Mouse (Mus musculus) MEL (cell line): ENCODE data around the gene Cir1. TPM values are rescaled to one million over a fixed set of nuclear protein-coding genes. Genes with fewer than 3 reads are reported as not detected.

ENCODE experiments used
- DNase-seq: peaks from one replicate; pipeline ENCODE4 v3.0.0; 2011; ENCODE audit warnings: low read depth, low spot score
- H3K27ac ChIP-seq: 2 replicates; pipeline ENCODE4 v1.5.1; 2012; ENCODE audit warnings: low read depth, mild to moderate bottlenecking, control low read depth, low read length, moderate library complexity; ENCODE audit not compliant: control insufficient read depth
- H3K27me3 ChIP-seq, 2 experiments: fragments of 150-350 bp in 1 of 2; sonication (generic) in 1 of 2; 2 replicates each; pipeline ENCODE4 v1.6.1; 2012; ENCODE audit warnings: low read length in 2 of 2, mild to moderate bottlenecking in 2 of 2, improper control_type of control experiment in 1 of 2, moderate library complexity in 1 of 2; ENCODE audit not compliant: insufficient read depth in 2 of 2, control insufficient read depth in 1 of 2
- H3K36me3 ChIP-seq, 2 experiments: 2 replicates each; pipeline ENCODE4 v1.6.1; 2012 to 2014; ENCODE audit warnings: low read length in 2 of 2, improper control_type of control experiment in 1 of 2, inconsistent platforms in 1 of 2, mild to moderate bottlenecking in 1 of 2; ENCODE audit not compliant: insufficient read depth in 2 of 2, control insufficient read depth in 1 of 2
- H3K4me1 ChIP-seq, 2 experiments: fragments of 150-350 bp in 1 of 2; sonication (generic) in 1 of 2; 2 replicates each; pipeline ENCODE4 v1.6.1; 2012; ENCODE audit warnings: low read length in 2 of 2, improper control_type of control experiment in 1 of 2, mild to moderate bottlenecking in 1 of 2; ENCODE audit not compliant: insufficient read depth in 2 of 2, control insufficient read depth in 1 of 2
- H3K4me3 ChIP-seq, 2 experiments: fragments of 150-350 bp in 1 of 2; sonication (generic) in 1 of 2; 2 replicates each; pipeline ENCODE4 v1.5.1; 2012; ENCODE audit warnings: low read depth in 2 of 2, low read length in 2 of 2, mild to moderate bottlenecking in 2 of 2, moderate library complexity in 2 of 2, control low read depth in 1 of 2, improper control_type of control experiment in 1 of 2; ENCODE audit not compliant: control insufficient read depth in 1 of 2, insufficient read depth in 1 of 2
- H3K79me2 ChIP-seq: 2 replicates; pipeline ENCODE4 v1.6.1; 2012; ENCODE audit warnings: mild to moderate bottlenecking, low read length, moderate library complexity; ENCODE audit not compliant: control insufficient read depth, poor library complexity, insufficient read depth
- H3K9ac ChIP-seq: 2 replicates; pipeline ENCODE4 v1.6.1; 2012; ENCODE audit warnings: low read depth, mild to moderate bottlenecking, control low read depth, low read length, moderate library complexity; ENCODE audit not compliant: control insufficient read depth, poor library complexity, severe bottlenecking
- H3K9me3 ChIP-seq: fragments of 150-350 bp; sonication (generic); replicated peaks from 2 replicates; pipeline ENCODE4 v1.6.1; 2012; ENCODE audit warnings: mild to moderate bottlenecking, low read length, improper control_type of control experiment, moderate library complexity; ENCODE audit not compliant: insufficient read depth
- BHLHE40 ChIP-seq: IDR thresholded peaks from 2 replicates; pipeline ENCODE4 v1.6.1; 2012; ENCODE audit warnings: low read depth, mild to moderate bottlenecking, inconsistent platforms, low read length, improper control_type of control experiment, borderline replicate concordance
- CHD1 ChIP-seq: IDR thresholded peaks from 2 replicates; pipeline ENCODE4 v1.6.1; 2012; ENCODE audit warnings: low read depth, mild to moderate bottlenecking, inconsistent platforms, low read length, improper control_type of control experiment
- GABPA ChIP-seq: IDR thresholded peaks from 2 replicates; pipeline ENCODE4 v1.6.1; 2012; ENCODE audit warnings: low read depth, mild to moderate bottlenecking, inconsistent platforms, low read length, improper control_type of control experiment, moderate library complexity
- HCFC1 ChIP-seq: IDR thresholded peaks from 2 replicates; pipeline ENCODE4 v1.6.1; 2012; ENCODE audit warnings: low read depth, mild to moderate bottlenecking, inconsistent platforms, low read length, improper control_type of control experiment, moderate library complexity
- JUND ChIP-seq: IDR thresholded peaks from 2 replicates; pipeline ENCODE4 v1.6.1; 2011; ENCODE audit warnings: low read depth, mild to moderate bottlenecking, improper control_type of control experiment, low read length
- MAX ChIP-seq: IDR thresholded peaks from 2 replicates; pipeline ENCODE4 v1.6.1; 2011; ENCODE audit warnings: low read length, improper control_type of control experiment
- MXI1 ChIP-seq: IDR thresholded peaks from 2 replicates; pipeline ENCODE4 v1.6.1; 2011; ENCODE audit warnings: mild to moderate bottlenecking, low read depth, low read length, improper control_type of control experiment
- MYC ChIP-seq: IDR thresholded peaks from 2 replicates; pipeline ENCODE4 v1.6.1; 2011; ENCODE audit warnings: low read depth, mild to moderate bottlenecking, low read length, improper control_type of control experiment, moderate library complexity
- POLR2AphosphoS2 ChIP-seq: IDR thresholded peaks from 2 replicates; pipeline ENCODE4 v1.6.1; 2011; ENCODE audit warnings: low read length, improper control_type of control experiment
- SMC3 ChIP-seq: IDR thresholded peaks from 2 replicates; pipeline ENCODE4 v1.6.1; 2011; ENCODE audit warnings: low read depth, low read length, improper control_type of control experiment
- TAL1 ChIP-seq: IDR thresholded peaks from 2 replicates; pipeline ENCODE4 v1.6.1; 2012; ENCODE audit warnings: mild to moderate bottlenecking, inconsistent platforms, low read length, moderate library complexity, mixed read lengths
- TCF12 ChIP-seq: IDR thresholded peaks from 2 replicates; pipeline ENCODE4 v1.6.1; 2014; ENCODE audit warnings: low read depth, mild to moderate bottlenecking, inconsistent platforms, low read length, improper control_type of control experiment, moderate library complexity
- UBTF ChIP-seq: IDR thresholded peaks from 2 replicates; pipeline ENCODE4 v1.6.1; 2012; ENCODE audit warnings: low read depth, mild to moderate bottlenecking, inconsistent platforms, low read length, improper control_type of control experiment, moderate library complexity, borderline replicate concordance; ENCODE audit not compliant: insufficient read depth
- ZKSCAN1 ChIP-seq: IDR thresholded peaks from 2 replicates; pipeline ENCODE4 v1.6.1; 2012; ENCODE audit warnings: low read depth, mild to moderate bottlenecking, inconsistent platforms, low read length, improper control_type of control experiment, moderate library complexity
- polyA plus RNA-seq, 2 experiments: library from polyadenylated mRNA; stranded (reverse) in 1 of 2; unstranded in 1 of 2; fragments of >175 nt in 1 of 2; fragments of >200 nt in 1 of 2; gene quantifications; 2 replicates each; pipeline versions ENCODE4 v1.2.1 to v1.2.4; 2012; ENCODE audit warnings: low replicate concordance in 2 of 2, low read depth in 1 of 2; ENCODE audit not compliant: insufficient read length in 2 of 2, insufficient read depth in 1 of 2, missing spikeins in 1 of 2
- total RNA-seq: library from RNA; depleted of rRNA; stranded (reverse); fragments of 300-350 nt; gene quantifications from 2 replicates; pipeline ENCODE4 v1.2.3, GENCODE M21; 2012

Cir1 gene
- total and polyA plus RNA-seq, 3 experiments, result 3.4 to 7.7 TPM; not detected in 1

- Histone ChIP-seq H3K79me2 (no peaks in the 10 kb centered on the region), H3K4me3 (no peak overlapping the region), H3K36me3 (no peaks in the 10 kb centered on the region), H3K9ac (no peak overlapping the region), H3K9me3 (no peaks in the 10 kb centered on the region), H3K27ac (no peak overlapping the region), H3K27me3 (no peaks in the 10 kb centered on the region), H3K4me1 (no peaks in the 10 kb centered on the region)
- no peak for DNase-seq
- TF ChIP-seq ZKSCAN1 (no peak), HCFC1 (no peak), TAL1 (no peak), SMC3 (no peak), TCF12 (no peak)
Measured at GRCm38 (mm10) chr2:73351496-73351895, 39.0 kb upstream of the Cir1 start.

GRCm38 (mm10) chr2:73348221-73348620, 35.7 kb upstream of the Cir1 start:
- no peak for TF ChIP-seq MYC
- Histone ChIP-seq H3K9ac (no peak overlapping the region), H3K4me1 (no peaks in the 10 kb centered on the region), H3K4me3 (no peak overlapping the region), H3K36me3 (no peaks in the 10 kb centered on the region), H3K27ac (no peak overlapping the region), H3K79me2 (no peaks in the 10 kb centered on the region), H3K9me3 (no peaks in the 10 kb centered on the region), H3K27me3 (no peaks in the 10 kb centered on the region)
- no peak for DNase-seq

- no peak for TF ChIP-seq BHLHE40
- TF ChIP-seq GABPA, result no peak
- no peak for TF ChIP-seq POLR2AphosphoS2
- TF ChIP-seq MAX, result no peak
- TF ChIP-seq MXI1, result no peak
- no peak for TF ChIP-seq CHD1
- no peak for TF ChIP-seq JUND
- TF ChIP-seq UBTF, result no peak
- Histone ChIP-seq H3K27ac (no peak overlapping the region), H3K27me3 (no peaks in the 10 kb centered on the region), H3K9me3 (no peaks in the 10 kb centered on the region), H3K4me1 (no peaks in the 10 kb centered on the region), H3K36me3 (no peaks in the 10 kb centered on the region), H3K9ac (no peak overlapping the region), H3K4me3 (no peak overlapping the region), H3K79me2 (no peaks in the 10 kb centered on the region)
- no peak for DNase-seq
Measured at GRCm38 (mm10) chr2:73347766-73348165, 35.3 kb upstream of the Cir1 start.
